Mouse (Mus musculus) cerebellum, postnatal 10 days (tissue): Measurements from ENCODE around the gene Bicd2.

ENCODE experiments used
- DNase-seq, 2 experiments: peaks; one replicate each; pipeline ENCODE4 v3.0.0; 2021; ENCODE audit warnings: mixed read lengths in 2 of 2

Bicd2 gene

DNA sequence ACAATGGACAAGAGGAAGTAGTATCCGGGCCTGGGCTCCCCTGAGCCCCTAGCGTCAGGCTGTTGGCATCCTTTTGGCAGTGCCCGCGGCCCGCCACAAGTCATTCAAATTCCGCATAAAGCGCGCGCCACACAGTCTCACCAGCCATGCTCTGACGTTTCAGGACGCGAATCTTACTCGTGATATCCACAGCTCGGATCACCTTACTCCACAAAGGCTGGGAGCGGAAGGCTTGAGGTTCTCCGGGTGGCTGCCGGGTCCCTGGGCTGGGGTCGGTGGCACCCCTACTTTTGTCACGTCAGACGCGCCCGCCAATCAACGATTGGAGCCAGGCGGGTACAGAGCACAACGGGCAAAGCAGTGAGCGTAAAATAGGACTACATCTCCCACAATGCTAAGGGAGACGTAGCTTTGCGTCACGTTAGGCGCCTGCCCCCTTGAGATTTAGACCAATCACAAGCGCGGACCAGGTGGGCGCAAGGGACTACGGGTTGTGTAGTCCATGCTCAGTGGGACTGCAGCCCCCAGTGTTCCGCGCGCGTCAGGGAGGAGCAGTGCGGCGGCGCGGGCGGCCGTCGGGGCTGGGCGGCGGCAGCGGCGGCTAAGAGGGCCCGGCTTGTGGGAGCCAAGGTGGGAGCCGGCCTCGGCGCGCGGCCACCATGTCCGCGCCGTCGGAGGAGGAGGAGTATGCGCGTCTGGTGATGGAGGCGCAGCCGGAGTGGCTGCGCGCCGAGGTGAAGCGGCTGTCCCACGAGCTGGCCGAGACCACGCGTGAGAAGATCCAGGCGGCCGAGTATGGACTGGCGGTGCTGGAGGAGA is at the start of gene Bicd2:
TSS of gene Bicd2 (plus strand) at position 574 of the 819 bp plus-strand sequence.
- DNase-seq, result peak; percentile 97 to 98

DNA sequence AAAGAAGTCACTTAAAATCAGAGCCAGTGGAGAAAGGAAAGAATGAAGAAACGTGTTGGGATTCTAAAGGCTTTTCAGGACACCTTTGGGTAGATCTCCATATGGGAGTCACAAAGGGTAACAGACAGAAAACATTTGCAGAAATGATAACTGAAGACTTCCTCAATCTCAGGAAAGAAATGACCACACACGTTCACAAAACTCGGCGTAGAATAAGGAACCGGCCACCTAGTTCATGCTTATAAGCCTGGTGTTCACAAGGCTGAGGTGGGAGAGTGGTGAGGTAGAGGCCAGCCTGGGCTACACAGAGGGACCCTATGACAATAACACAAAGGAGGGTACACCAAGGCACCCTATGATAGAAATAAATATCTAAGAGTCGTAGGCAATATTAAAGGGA is 49.4 kb upstream of the Bicd2 start:
- no peak for DNase-seq

GRCm38 (mm10) chr13:49294108-49294507 is 47.3 kb upstream of the Bicd2 start:
- DNase-seq, result no peak

- no peak for DNase-seq
Observed at GRCm38 (mm10) chr13:49296270-49296669, 45.1 kb upstream of the Bicd2 start.

GRCm38 (mm10) chr13:49298514-49299381 is 42.6 kb upstream of the Bicd2 start:
- no peak for DNase-seq

DNA sequence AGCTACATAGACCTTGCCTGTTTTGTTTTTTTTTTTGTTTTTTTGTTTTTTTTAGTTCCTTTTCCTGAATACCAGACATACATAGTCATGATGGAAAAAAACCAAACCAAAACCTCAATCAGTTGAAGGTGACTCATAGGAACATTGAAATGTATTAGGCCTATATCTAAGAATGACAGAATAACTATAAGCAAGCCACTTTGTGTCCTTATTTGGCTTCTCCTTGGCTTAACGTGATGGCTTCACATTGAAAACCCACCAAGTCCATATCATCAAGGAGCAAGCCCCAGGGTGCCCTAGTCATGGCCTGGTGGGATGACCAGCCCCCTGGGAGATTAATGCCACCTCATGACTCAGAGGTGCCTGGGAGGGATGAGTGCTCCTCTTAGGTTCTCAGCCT is 40.6 kb upstream of the Bicd2 start:
- no peak for DNase-seq

- DNase-seq, result no peak
Observed at GRCm38 (mm10) chr13:49306771-49307310, 34.5 kb upstream of the Bicd2 start.

DNA sequence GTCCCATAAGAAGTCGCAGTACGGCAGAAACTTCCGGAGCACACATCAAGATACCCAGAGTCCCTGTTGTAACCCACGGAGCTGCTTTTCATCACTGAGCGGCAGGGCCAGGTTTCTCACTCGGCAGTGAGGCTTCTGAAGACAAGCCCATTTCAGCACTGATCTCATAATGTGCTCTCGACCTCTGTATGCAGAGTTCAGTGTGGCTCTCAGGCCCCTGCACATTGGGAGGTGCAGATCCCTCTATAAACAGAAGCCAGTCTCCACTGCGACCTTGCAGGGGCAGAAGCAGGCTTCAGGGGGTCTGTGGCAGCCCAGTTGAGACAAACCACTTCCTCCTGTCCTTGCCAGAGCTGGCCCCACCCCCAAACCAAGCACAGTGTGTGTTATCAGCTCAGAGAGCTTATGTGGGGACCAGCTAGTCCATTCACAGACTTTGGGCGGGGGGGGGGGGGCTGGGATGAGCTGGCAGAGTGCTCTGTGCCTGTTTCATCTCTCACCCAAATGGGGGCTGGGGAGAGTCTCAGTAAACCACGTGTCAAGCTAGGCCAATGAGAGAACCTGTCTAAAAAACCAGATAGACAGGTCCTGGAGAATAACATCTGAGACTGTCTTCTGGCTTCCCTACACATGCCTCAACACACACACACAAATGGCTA is 33.9 kb upstream of the Bicd2 start:
- DNase-seq, result peak in 1 of 2 experiments; percentile 38

GRCm38 (mm10) chr13:49308206-49308605 is 33.2 kb upstream of the Bicd2 start:
- DNase-seq, result no peak

DNA sequence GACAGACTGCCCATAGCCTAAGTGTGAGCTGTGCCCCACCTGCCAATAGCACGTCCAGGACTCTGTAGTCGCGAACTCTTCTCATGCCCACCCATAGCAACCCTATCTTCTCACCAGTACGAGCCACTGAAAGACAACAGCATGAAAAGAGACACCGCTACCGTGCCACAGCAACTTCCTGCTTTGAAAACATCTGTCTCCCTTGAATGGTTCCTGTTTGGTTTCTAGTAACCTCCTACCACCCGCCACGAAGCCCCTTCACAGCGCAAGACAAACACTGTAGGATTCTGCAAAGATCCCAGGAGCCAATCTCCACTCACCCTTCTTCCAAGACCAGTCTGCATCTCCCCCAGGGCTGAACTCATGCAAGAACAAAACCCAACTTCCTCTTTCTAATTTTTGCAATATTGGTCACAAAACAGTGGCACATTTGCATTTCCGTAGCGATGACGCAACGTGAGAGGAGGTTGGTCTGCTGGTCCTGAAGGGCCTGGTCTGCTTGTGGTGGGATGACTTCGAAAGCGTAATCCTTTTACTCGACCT is 32.5 kb upstream of the Bicd2 start:
- no peak for DNase-seq

DNA sequence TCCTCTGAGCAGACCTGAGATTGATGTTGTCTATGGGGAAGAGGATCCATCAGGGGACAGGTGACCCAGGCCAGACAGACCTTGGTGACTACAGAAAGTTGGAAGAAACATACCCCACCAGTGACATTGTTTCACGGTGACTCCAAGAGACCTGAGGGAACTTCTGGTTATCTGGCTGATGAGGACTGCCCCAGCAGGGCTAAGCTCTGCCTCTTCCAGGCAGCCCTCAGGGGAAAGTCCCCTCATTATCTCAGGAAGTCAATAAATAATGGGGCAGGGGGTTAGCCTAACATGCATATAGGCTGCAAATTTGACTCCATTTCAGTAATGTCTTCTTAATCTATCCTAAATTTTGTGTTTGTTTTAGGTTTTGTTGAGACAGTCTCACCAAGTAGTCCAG is 31.9 kb upstream of the Bicd2 start:
- DNase-seq, result no peak

DNA sequence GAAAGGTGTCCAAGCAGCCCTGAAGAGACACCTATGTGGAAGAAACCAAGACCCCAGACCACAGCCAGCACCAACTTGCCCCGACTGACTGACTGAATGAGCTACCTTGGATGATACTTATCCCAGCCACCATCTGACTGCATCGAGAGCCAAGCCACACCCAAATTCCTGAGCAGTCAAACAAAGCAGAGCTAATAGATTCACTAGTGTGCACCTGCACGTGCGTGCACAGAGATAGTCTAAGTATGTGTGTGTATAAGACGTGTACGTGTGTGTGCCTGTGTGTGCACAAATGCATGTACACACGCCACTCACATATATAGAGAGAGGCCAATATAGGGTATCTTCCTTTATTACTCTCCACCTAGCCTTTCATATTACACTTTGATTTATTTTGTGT is 29.7 kb upstream of the Bicd2 start:
- DNase-seq, result no peak

GRCm38 (mm10) chr13:49316386-49317162 is 24.8 kb upstream of the Bicd2 start:
- no peak for DNase-seq

GRCm38 (mm10) chr13:49317508-49317907 is 23.9 kb upstream of the Bicd2 start:
- DNase-seq, result no peak

DNA sequence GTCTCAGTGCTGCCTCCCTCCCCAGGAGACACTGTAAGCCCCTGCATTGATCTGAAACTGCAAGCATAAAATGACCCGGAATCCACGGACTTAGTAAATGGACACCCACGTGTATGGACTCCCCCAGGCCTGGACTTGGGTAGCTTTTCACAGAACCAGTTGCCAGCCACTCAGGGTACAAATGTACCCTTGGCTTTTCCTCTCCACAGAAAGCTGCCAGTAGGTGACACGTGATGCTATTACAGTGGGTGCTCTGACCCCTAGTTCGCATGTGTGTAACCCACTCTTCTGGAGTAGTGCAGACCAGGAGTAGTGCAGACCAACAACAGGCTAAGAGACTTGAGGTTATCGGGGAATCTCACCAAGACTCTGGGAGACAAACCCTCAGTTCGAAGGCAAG is 23.5 kb upstream of the Bicd2 start:
- no peak for DNase-seq

- DNase-seq, result peak; percentile 61 to 76
Observed at GRCm38 (mm10) chr13:49320040-49320439, 21.3 kb upstream of the Bicd2 start, which contains the start of gene Fgd3. Gene Fgd3 (minus strand): TSS chr13:49320311.

- DNase-seq, result no peak
Observed at GRCm38 (mm10) chr13:49320514-49320913, 20.9 kb upstream of the Bicd2 start.

DNA sequence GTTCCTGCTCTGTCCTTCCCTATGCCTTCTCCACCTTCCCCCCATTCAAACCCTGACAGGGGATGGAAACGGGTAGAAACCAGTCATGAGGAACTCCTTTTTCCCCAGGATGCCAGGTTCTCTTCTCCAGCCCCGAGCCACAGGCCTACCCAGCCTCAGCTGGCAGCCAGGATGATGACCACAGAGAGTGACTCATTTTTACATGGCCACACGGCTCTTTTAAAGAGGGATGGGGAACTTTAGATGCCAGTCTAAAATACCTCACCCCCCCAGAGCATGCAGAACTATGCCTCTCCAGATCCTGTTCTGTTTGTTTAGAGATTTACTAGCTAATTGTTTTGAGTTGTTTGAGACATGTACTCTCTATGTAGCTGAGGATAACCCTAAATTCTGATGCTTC is 19.9 kb upstream of the Bicd2 start:
- no peak for DNase-seq

DNA sequence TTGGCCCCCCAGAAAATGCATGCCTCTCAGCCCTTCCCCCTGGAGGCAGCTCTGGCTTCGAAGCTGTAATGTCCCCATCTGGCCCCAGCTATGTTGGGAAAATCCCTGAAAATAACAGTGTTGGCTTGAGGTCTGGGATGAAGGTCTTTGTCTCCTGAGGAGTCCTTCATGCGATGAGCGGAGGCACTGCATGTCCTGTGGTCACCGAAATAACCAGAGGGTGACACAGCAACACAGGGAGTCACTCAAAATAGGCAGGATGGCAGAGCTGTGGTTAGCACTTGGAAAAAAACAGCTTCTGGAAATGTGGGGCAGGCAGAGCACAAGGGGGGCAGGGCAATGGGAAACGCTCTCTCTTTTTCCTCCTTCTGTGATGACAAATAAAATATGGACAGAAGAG is 19.2 kb upstream of the Bicd2 start:
- DNase-seq, result no peak

DNA sequence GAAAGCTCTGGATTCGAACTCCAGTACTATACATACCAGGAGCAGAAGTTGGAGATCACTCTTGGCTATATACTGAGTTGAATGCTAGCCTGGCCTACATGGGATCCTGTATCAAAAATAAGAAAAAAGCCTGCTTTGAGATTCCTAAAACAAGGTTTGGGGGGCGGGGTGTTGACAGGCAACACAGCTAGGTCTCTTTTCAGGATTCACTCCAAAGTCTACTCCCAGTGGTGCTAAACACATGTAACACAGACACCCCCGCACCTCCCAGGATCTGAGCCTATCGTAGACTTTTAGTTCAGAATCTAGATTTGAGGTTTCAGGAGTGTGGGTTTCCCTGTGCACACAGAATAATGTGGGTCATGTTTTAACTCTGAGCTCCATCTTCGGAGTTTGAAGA is 18.6 kb upstream of the Bicd2 start:
- no peak for DNase-seq

DNA sequence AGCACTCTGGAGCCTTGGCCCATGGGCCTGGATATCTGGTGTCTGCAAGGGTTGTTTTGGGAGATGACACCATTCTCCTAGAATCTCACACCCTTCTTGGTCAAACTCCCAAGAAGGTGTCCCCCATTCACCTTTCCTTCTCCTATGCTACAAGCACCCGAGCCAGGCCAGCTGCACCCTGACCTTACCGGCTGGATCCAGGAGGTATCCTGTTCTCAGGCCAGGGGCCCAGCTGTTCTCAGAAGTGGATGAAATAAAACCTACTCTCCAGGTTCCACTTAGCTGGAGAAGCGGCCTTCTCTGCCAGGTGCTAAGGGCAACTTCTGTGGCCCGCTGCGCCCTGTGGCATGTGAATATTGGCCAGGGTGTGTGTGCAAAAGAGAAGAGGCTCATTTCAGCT is 16.5 kb upstream of the Bicd2 start:
- no peak for DNase-seq
